Mouse (Mus musculus): Measurements from ENCODE around the gene Gm11567. TPM values are rescaled to one million over a fixed set of nuclear protein-coding genes. Genes with fewer than 3 reads are reported as not detected.

Gene Gm11567
- polyA plus RNA-seq (2012; rRNA removed; ENCODE audit: low replicate concordance): not detected in 2 replicates

GRCm38 (mm10) chr11:99878887-99879286 lies at the start of gene Gm11567:
Gene Gm11567 (plus strand): TSS chr11:99879187.

DNA sequence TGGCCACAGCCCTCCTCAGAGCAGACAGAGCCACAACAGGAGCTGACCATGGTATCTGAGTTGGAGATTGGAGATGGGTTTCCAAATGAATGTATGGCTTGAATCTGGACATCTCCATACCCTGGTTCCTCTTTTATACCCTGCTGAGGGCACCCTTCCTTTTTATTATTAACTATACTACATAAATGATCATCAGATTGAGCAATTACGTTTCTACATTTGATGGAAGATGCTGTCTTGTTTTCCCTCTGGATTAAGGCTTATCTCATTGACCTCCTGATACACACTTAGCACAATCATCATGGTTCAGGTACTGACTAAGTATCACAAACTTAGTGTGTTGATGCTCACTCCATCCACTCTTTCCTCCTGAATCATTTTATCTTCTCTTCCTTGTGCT lies 41.0 kb upstream of the Gm11567 start, which contains the start of gene 2300003K06Rik:
TSS of gene 2300003K06Rik (minus strand) at position 101 of the 400 bp plus-strand sequence.

GRCm38 (mm10) chr11:99851508-99851907 lies 27.5 kb upstream of the Gm11567 start, which contains the start of gene Krtap4-16:
Gene Krtap4-16 (minus strand): TSS chr11:99851608.

DNA sequence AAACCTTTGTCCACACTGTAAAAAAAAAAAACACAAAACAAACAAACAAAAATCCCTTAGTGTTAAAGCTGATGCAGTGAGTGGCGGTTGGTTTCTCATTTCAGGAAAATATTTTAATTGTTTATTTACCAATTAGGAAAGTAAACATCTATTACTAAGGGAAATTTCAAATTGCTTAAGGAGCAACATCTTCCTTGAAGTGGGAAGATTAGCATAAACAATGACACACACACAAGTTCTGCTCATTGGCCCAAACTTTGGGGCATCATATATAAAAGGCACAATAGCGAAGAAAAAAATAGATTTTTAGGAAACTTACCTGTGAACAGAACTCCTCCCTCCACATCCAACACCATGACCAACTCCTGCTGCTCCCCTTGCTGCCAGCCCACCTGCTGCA lies 21.4 kb upstream of the Gm11567 start, which contains the start of gene Gm11568:
TSS of gene Gm11568 (plus strand) at position 301 of the 400 bp plus-strand sequence.

GRCm38 (mm10) chr11:99864176-99864575 lies 14.8 kb upstream of the Gm11567 start, which contains the start of gene Gm11559:
Gene Gm11559 (plus strand): TSS chr11:99864476.

DNA sequence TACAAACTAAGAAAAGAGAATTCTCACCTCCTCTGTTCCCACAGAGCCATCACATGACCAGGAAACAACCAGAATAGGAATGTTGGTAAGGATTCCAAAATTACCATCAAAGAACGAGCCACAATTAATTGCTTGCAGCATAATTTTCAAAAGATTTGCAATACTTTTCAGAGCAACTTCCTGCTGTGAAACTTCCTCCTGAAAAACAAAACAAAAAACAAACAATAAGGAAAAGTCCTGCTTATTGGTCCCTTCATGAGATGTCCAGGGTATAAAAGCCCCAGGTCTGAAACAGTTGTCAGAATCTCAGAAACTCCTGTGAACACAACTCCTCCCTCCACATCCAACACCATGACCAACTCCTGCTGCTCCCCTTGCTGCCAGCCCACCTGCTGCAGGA lies 5.9 kb upstream of the Gm11567 start, which contains the start of gene Krtap9-1:
TSS of gene Krtap9-1 (plus strand) at position 301 of the 400 bp plus-strand sequence.

DNA sequence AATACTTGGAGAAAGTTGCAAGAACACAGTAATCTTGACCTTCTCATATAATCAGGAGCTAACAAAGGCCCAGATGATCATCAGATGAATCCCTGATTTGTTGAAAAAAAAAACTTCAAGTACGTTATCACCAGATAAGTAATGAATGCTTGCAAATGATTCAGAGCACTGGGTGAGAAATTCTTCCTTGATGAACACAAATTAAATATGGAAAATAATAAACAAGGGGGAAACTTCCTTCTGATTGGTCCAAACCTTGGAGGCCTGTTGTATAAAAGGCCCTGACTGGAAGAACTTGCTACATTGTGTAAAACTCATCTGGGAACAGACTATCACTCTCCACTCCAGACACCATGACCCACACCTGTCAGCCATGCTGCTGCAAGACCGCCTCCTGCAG lies 28.6 kb downstream of the Gm11567 start, which contains the start of gene Krtap31-1:
TSS of gene Krtap31-1 (plus strand) at position 301 of the 400 bp plus-strand sequence.

DNA sequence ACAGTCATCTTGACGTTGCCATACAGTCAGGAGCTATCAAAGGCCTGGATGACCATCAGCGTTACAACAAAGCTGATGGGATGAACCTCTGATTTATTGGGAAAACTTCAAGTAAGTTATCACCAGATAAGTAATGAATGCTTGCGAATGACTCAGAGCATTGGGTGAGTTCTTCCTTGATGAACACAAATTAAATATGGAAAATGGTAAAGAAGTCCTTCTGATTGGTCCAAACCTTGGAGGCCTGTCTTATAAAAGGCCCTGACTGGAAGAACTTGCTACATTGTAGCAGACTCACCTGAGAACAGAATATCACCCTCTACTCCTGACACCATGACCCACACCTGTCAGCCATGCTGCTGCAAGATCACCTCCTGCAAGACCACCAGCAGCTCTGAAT lies 35.5 kb downstream of the Gm11567 start, which contains the start of gene Gm11565:
TSS of gene Gm11565 (plus strand) at position 301 of the 400 bp plus-strand sequence.

Other genes starting within 250 kb of the Gm11567 start
- not detected in 2 replicates for gene Krtap4-2, start 244.1 kb upstream of the Gm11567 start, polyA plus RNA-seq (2012; rRNA removed; ENCODE audit: low replicate concordance)
- gene Krtap4-7, start 235.1 kb upstream of the Gm11567 start, polyA plus RNA-seq (2012; rRNA removed; ENCODE audit: low replicate concordance): not detected in 2 replicates
- gene Gm11555, start 229.0 kb upstream of the Gm11567 start, polyA plus RNA-seq (2012; rRNA removed; ENCODE audit: low replicate concordance): not detected in 2 replicates
- not detected in 2 replicates for gene Gm11563, start 220.2 kb upstream of the Gm11567 start, polyA plus RNA-seq (2012; rRNA removed; ENCODE audit: low replicate concordance)
- not detected in 2 replicates for gene Krtap4-6, start 213.2 kb upstream of the Gm11567 start, polyA plus RNA-seq (2012; rRNA removed; ENCODE audit: low replicate concordance)
- gene Gm14190, start 188.4 kb upstream of the Gm11567 start, polyA plus RNA-seq (2012; rRNA removed; ENCODE audit: low replicate concordance): not detected in 2 replicates
- gene Gm14180, start 144.9 kb upstream of the Gm11567 start, polyA plus RNA-seq (2012; rRNA removed; ENCODE audit: low replicate concordance): not detected in 2 replicates
- gene Gm11595, start 106.3 kb upstream of the Gm11567 start, polyA plus RNA-seq (2012; rRNA removed; ENCODE audit: low replicate concordance): not detected in 2 replicates
- not detected in 2 replicates for gene Krtap4-8, start 98.5 kb upstream of the Gm11567 start, polyA plus RNA-seq (2012; rRNA removed; ENCODE audit: low replicate concordance)
- not detected in 2 replicates for gene Krtap4-9, start 94.0 kb upstream of the Gm11567 start, polyA plus RNA-seq (2012; rRNA removed; ENCODE audit: low replicate concordance)
- not detected in 2 replicates for gene Gm11596, start 85.7 kb upstream of the Gm11567 start, polyA plus RNA-seq (2012; rRNA removed; ENCODE audit: low replicate concordance)
- not detected in 2 replicates for gene Gm11569, start 80.3 kb upstream of the Gm11567 start, polyA plus RNA-seq (2012; rRNA removed; ENCODE audit: low replicate concordance)
- not detected in 2 replicates for gene Gm11554, start 74.7 kb upstream of the Gm11567 start, polyA plus RNA-seq (2012; rRNA removed; ENCODE audit: low replicate concordance)
- not detected in 2 replicates for gene Krtap4-13, start 69.3 kb upstream of the Gm11567 start, polyA plus RNA-seq (2012; rRNA removed; ENCODE audit: low replicate concordance)
- not detected in 2 replicates for gene Gm11564, start 63.5 kb upstream of the Gm11567 start, polyA plus RNA-seq (2012; rRNA removed; ENCODE audit: low replicate concordance)
- gene 2300003K06Rik, start 41.1 kb upstream of the Gm11567 start, polyA plus RNA-seq (2012; rRNA removed; ENCODE audit: low replicate concordance): not detected in 2 replicates
- gene Krtap4-16, start 27.6 kb upstream of the Gm11567 start, polyA plus RNA-seq (2012; rRNA removed; ENCODE audit: low replicate concordance): 1.4 TPM in 1 of 2 replicates, not detected in the other
- not detected in 2 replicates for gene Gm11568, start 21.3 kb upstream of the Gm11567 start, polyA plus RNA-seq (2012; rRNA removed; ENCODE audit: low replicate concordance)
- gene Gm11559, start 14.7 kb upstream of the Gm11567 start, polyA plus RNA-seq (2012; rRNA removed; ENCODE audit: low replicate concordance): not detected in 2 replicates
- not detected in 2 replicates for gene Krtap9-1, start 5.8 kb upstream of the Gm11567 start, polyA plus RNA-seq (2012; rRNA removed; ENCODE audit: low replicate concordance)
- gene Krtap31-1, start 28.7 kb downstream of the Gm11567 start, polyA plus RNA-seq (2012; rRNA removed; ENCODE audit: low replicate concordance): not detected in 2 replicates
- not detected in 2 replicates for gene Gm11565, start 35.6 kb downstream of the Gm11567 start, polyA plus RNA-seq (2012; rRNA removed; ENCODE audit: low replicate concordance)
- not detected in 2 replicates for gene Krtap31-2, start 57.1 kb downstream of the Gm11567 start, polyA plus RNA-seq (2012; rRNA removed; ENCODE audit: low replicate concordance)
- not detected in 2 replicates for gene Krtap9-5, start 69.3 kb downstream of the Gm11567 start, polyA plus RNA-seq (2012; rRNA removed; ENCODE audit: low replicate concordance)
- gene Krtap29-1, start 99.9 kb downstream of the Gm11567 start, polyA plus RNA-seq (2012; rRNA removed; ENCODE audit: low replicate concordance): not detected in 2 replicates
- gene Krtap16-1, start 107.4 kb downstream of the Gm11567 start, polyA plus RNA-seq (2012; rRNA removed; ENCODE audit: low replicate concordance): not detected in 2 replicates
- gene Krtap17-1, start 114.8 kb downstream of the Gm11567 start, polyA plus RNA-seq (2012; rRNA removed; ENCODE audit: low replicate concordance): not detected in 2 replicates
- gene Krt33a, start 137.0 kb downstream of the Gm11567 start, polyA plus RNA-seq (2012; rRNA removed; ENCODE audit: low replicate concordance): not detected in 2 replicates
- gene Krt33b, start 150.7 kb downstream of the Gm11567 start, polyA plus RNA-seq (2012; rRNA removed; ENCODE audit: low replicate concordance): not detected in 2 replicates
- not detected in 2 replicates for gene Krt34, start 162.4 kb downstream of the Gm11567 start, polyA plus RNA-seq (2012; rRNA removed; ENCODE audit: low replicate concordance)
- 0.09 and 0.17 TPM in 2 replicates for gene Krt31, start 171.4 kb downstream of the Gm11567 start, polyA plus RNA-seq (2012; rRNA removed; ENCODE audit: low replicate concordance)
- gene Krt32, start 209.0 kb downstream of the Gm11567 start, polyA plus RNA-seq (2012; rRNA removed; ENCODE audit: low replicate concordance): 0.18 TPM in 1 of 2 replicates, not detected in the other
- gene Krt35, start 217.1 kb downstream of the Gm11567 start, polyA plus RNA-seq (2012; rRNA removed; ENCODE audit: low replicate concordance): not detected in 2 replicates
- 0.11 TPM in 1 of 2 replicates, not detected in the other for gene Krt36, start 226.4 kb downstream of the Gm11567 start, polyA plus RNA-seq (2012; rRNA removed; ENCODE audit: low replicate concordance)
- 0.24 and 2.1 TPM in 2 replicates for gene Krt13, start 242.4 kb downstream of the Gm11567 start, polyA plus RNA-seq (2012; rRNA removed; ENCODE audit: low replicate concordance)

All from duodenum, adult 2 months (tissue).